Mouse (Mus musculus): ENCODE results near the gene Gm13889.

DNA sequence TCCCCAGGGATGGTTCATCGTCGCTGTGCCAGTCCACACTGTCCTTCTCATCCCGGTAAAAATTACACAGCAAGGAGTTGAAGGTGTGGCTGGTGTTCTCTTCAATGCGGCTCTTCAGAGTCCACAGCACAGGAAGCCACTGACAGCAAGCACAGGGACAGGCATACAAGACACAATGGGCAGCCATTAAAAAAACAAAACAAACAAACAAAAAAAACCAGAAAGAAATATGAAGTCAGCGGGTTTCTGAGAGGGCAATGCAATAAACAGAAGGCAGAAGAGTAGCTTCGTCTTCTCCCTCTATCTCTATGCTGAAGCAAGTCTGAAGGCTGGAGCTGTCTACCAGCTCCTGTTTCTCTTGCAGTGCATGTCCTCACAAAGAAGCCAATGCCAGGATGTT lies 39.3 kb upstream of the Gm13889 start, which contains the start of gene Gm27027:
- TF ChIP-seq POLR2A (IDR thresholded peaks at IDR 0.05; ENCODE audit: borderline replicate concordance, extremely low read depth, low read depth, low read length) (no peak), CTCF (IDR thresholded peaks at IDR 0.05; ENCODE audit: insufficient read depth, low read length) (no peak)

Data from lung, adult 2 months (tissue).